Mouse (Mus musculus) midbrain, embryonic 12.5 days (tissue): ENCODE measurements around the gene Abcb1a. TPM values are rescaled to one million over a fixed set of nuclear protein-coding genes. Genes with fewer than 3 reads are reported as not detected.

ENCODE experiments used
- ATAC-seq: fragments of 200-750 bp; cut with Nextera tagmentation; 2 replicates; pipeline ENCODE4 v1.8.0; 2017; ENCODE audit warnings: low read depth, moderate TSS enrichment, moderate library complexity; ENCODE audit not compliant: low FRiP score
- H3K27ac ChIP-seq: fragments of 300-500 bp; sonication (generic); replicated peaks from 2 replicates; pipeline ENCODE4 v1.5.1; 2016; ENCODE audit warnings: mild to moderate bottlenecking
- H3K27me3 ChIP-seq: fragments of 300-500 bp; sonication (generic); 2 replicates; pipeline ENCODE4 v1.6.1; 2016; ENCODE audit warnings: mild to moderate bottlenecking
- H3K36me3 ChIP-seq: fragments of 300-500 bp; sonication (generic); 2 replicates; pipeline ENCODE4 v1.6.1; 2016
- H3K4me1 ChIP-seq: fragments of 300-500 bp; sonication (generic); 2 replicates; pipeline ENCODE4 v1.6.1; 2016
- H3K4me2 ChIP-seq: fragments of 300-500 bp; sonication (generic); replicated peaks from 2 replicates; pipeline ENCODE4 v1.6.1; 2016; ENCODE audit warnings: mild to moderate bottlenecking, moderate library complexity
- H3K4me3 ChIP-seq: fragments of 300-500 bp; sonication (generic); 2 replicates; pipeline ENCODE4 v1.5.1; 2016; ENCODE audit warnings: mild to moderate bottlenecking
- H3K9ac ChIP-seq: fragments of 300-500 bp; sonication (generic); replicated peaks from 2 replicates; pipeline ENCODE4 v1.6.1; 2016; ENCODE audit warnings: mild to moderate bottlenecking, moderate library complexity
- H3K9me3 ChIP-seq: fragments of 300-500 bp; sonication (generic); 2 replicates; pipeline ENCODE4 v1.6.1; 2016; ENCODE audit warnings: mild to moderate bottlenecking
- WGBS: fragments of 180-500 bp; shearing (Covaris S2); methylation state at CpG from one replicate; pipeline ENCODE4 v1.1.7; 2016; 5-methylcytosine and 5-hydroxymethylcytosine counted together
- polyA plus RNA-seq: library from polyadenylated mRNA; unstranded; fragments of >200 nt; fragmentation: Nextera tagmentation; extraction: Ambion mirVana; gene quantifications from 2 replicates; pipeline ENCODE4 v1.2.1, GENCODE M21; 2016

Abcb1a gene
- polyA plus RNA-seq, 1 experiment from 2014 or later: 1.0 TPM

- no peak overlapping the region for H3K4me2 ChIP-seq
- no peaks in the 10 kb centered on the region for H3K36me3 ChIP-seq
- no peaks in the 10 kb centered on the region for H3K4me1 ChIP-seq
- WGBS: 86% methylated on average over 1 of the region's 1 CpGs
- H3K4me3 ChIP-seq: no peak overlapping the region
- H3K9me3 ChIP-seq: no peaks in the 10 kb centered on the region
- no peak overlapping the region for H3K27ac ChIP-seq
- H3K9ac ChIP-seq: no peak overlapping the region
- ATAC-seq: no peak
- H3K27me3 ChIP-seq: no peaks in the 10 kb centered on the region
Observed at GRCm38 (mm10) chr5:8669606-8670005, 9.7 kb downstream of the Abcb1a start.

- H3K9ac ChIP-seq: no peak overlapping the region
- H3K4me2 ChIP-seq: no peak overlapping the region
- no peak overlapping the region for H3K27ac ChIP-seq
- no peak for ATAC-seq
- H3K27me3 ChIP-seq: no peaks in the 10 kb centered on the region
- H3K4me1 ChIP-seq: no peaks in the 10 kb centered on the region
- WGBS: 94% methylated on average over 6 of the region's 6 CpGs
- H3K4me3 ChIP-seq: no peak overlapping the region
- H3K9me3 ChIP-seq: no peaks in the 10 kb centered on the region
- H3K36me3 ChIP-seq: no peaks in the 10 kb centered on the region
Observed at GRCm38 (mm10) chr5:8675262-8675951, 15.5 kb downstream of the Abcb1a start.

GRCm38 (mm10) chr5:8675952-8676262 is 16.0 kb downstream of the Abcb1a start:
- Histone ChIP-seq H3K27ac (no peak overlapping the region), H3K36me3 (no peaks in the 10 kb centered on the region), H3K27me3 (no peaks in the 10 kb centered on the region), H3K4me2 (no peak overlapping the region), H3K9me3 (no peaks in the 10 kb centered on the region), H3K4me3 (no peak overlapping the region), H3K9ac (no peak overlapping the region), H3K4me1 (no peaks in the 10 kb centered on the region)
- no peak for ATAC-seq
- 83% methylated on average over 1 of the region's 1 CpGs for WGBS

GRCm38 (mm10) chr5:8681166-8681565 is 21.3 kb downstream of the Abcb1a start:
- Histone ChIP-seq H3K9me3 (no peaks in the 10 kb centered on the region), H3K9ac (no peak overlapping the region), H3K27me3 (no peaks in the 10 kb centered on the region), H3K4me2 (no peak overlapping the region), H3K4me1 (no peaks in the 10 kb centered on the region), H3K27ac (no peak overlapping the region), H3K36me3 (no peaks in the 10 kb centered on the region), H3K4me3 (no peak overlapping the region)
- WGBS: 75% methylated on average over 3 of the region's 3 CpGs
- ATAC-seq: no peak

- no peak for ATAC-seq
- 97% methylated on average over 3 of the region's 3 CpGs for WGBS
- no peaks in the 10 kb centered on the region for H3K9me3 ChIP-seq
- H3K9ac ChIP-seq: no peak overlapping the region
- H3K27me3 ChIP-seq: no peaks in the 10 kb centered on the region
- H3K36me3 ChIP-seq: no peaks in the 10 kb centered on the region
- no peak overlapping the region for H3K4me2 ChIP-seq
- no peak overlapping the region for H3K4me3 ChIP-seq
- no peaks in the 10 kb centered on the region for H3K4me1 ChIP-seq
- H3K27ac ChIP-seq: no peak overlapping the region
Observed at GRCm38 (mm10) chr5:8683686-8684085, 23.8 kb downstream of the Abcb1a start.

GRCm38 (mm10) chr5:8686071-8686470 is 26.2 kb downstream of the Abcb1a start:
- Histone ChIP-seq H3K27me3 (no peaks in the 10 kb centered on the region), H3K36me3 (no peaks in the 10 kb centered on the region), H3K4me2 (no peak overlapping the region), H3K4me3 (no peak overlapping the region), H3K9ac (no peak overlapping the region), H3K4me1 (no peaks in the 10 kb centered on the region), H3K27ac (no peak overlapping the region), H3K9me3 (no peaks in the 10 kb centered on the region)
- ATAC-seq: no peak
- 76% methylated on average over 2 of the region's 2 CpGs for WGBS

- Histone ChIP-seq H3K4me3 (no peak overlapping the region), H3K4me1 (no peaks in the 10 kb centered on the region), H3K9ac (no peak overlapping the region), H3K36me3 (no peaks in the 10 kb centered on the region), H3K27ac (no peak overlapping the region), H3K9me3 (no peaks in the 10 kb centered on the region), H3K4me2 (no peak overlapping the region), H3K27me3 (no peaks in the 10 kb centered on the region)
- ATAC-seq: no peak
- 88% methylated on average over 5 of the region's 5 CpGs for WGBS
Observed at GRCm38 (mm10) chr5:8687550-8687949, 27.7 kb downstream of the Abcb1a start.

GRCm38 (mm10) chr5:8716061-8716460 is 56.2 kb downstream of the Abcb1a start:
- Histone ChIP-seq H3K4me3 (no peak overlapping the region), H3K4me2 (no peak overlapping the region), H3K9me3 (no peaks in the 10 kb centered on the region), H3K36me3 (no peaks in the 10 kb centered on the region), H3K4me1 (no peaks in the 10 kb centered on the region), H3K9ac (no peak overlapping the region), H3K27ac (no peak overlapping the region), H3K27me3 (no peaks in the 10 kb centered on the region)
- no peak for ATAC-seq

- ATAC-seq: no peak
- H3K4me2 ChIP-seq: no peak overlapping the region
- H3K27me3 ChIP-seq: no peaks in the 10 kb centered on the region
- no peaks in the 10 kb centered on the region for H3K9me3 ChIP-seq
- H3K9ac ChIP-seq: no peak overlapping the region
- WGBS: 61% methylated on average over 1 of the region's 1 CpGs
- no peaks in the 10 kb centered on the region for H3K4me1 ChIP-seq
- no peak overlapping the region for H3K27ac ChIP-seq
- no peak overlapping the region for H3K4me3 ChIP-seq
- H3K36me3 ChIP-seq: no peaks in the 10 kb centered on the region
Observed at GRCm38 (mm10) chr5:8719556-8719955, 59.7 kb downstream of the Abcb1a start.

GRCm38 (mm10) chr5:8722224-8722623 is 62.3 kb downstream of the Abcb1a start:
- Histone ChIP-seq H3K27ac (no peak overlapping the region), H3K4me3 (no peak overlapping the region), H3K4me2 (no peak overlapping the region), H3K9me3 (no peaks in the 10 kb centered on the region), H3K4me1 (no peaks in the 10 kb centered on the region), H3K36me3 (no peaks in the 10 kb centered on the region), H3K9ac (no peak overlapping the region), H3K27me3 (no peaks in the 10 kb centered on the region)
- no peak for ATAC-seq
- WGBS: 62% methylated on average over 1 of the region's 1 CpGs

GRCm38 (mm10) chr5:8722867-8723266 is 63.0 kb downstream of the Abcb1a start:
- WGBS: 86% methylated on average over 5 of the region's 5 CpGs
- no peak for ATAC-seq
- Histone ChIP-seq H3K36me3 (no peaks in the 10 kb centered on the region), H3K9me3 (no peaks in the 10 kb centered on the region), H3K27ac (no peak overlapping the region), H3K4me3 (no peak overlapping the region), H3K9ac (no peak overlapping the region), H3K4me2 (no peak overlapping the region), H3K4me1 (no peaks in the 10 kb centered on the region), H3K27me3 (no peaks in the 10 kb centered on the region)

GRCm38 (mm10) chr5:8727760-8728159 is 67.9 kb downstream of the Abcb1a start:
- H3K27ac ChIP-seq: no peak overlapping the region
- WGBS: 59% methylated on average over 4 of the region's 4 CpGs
- ATAC-seq: no peak
- no peaks in the 10 kb centered on the region for H3K27me3 ChIP-seq
- H3K9ac ChIP-seq: no peak overlapping the region
- no peaks in the 10 kb centered on the region for H3K9me3 ChIP-seq
- no peaks in the 10 kb centered on the region for H3K36me3 ChIP-seq
- H3K4me1 ChIP-seq: no peaks in the 10 kb centered on the region
- H3K4me2 ChIP-seq: no peak overlapping the region
- no peak overlapping the region for H3K4me3 ChIP-seq

GRCm38 (mm10) chr5:8732639-8733038 is 72.8 kb downstream of the Abcb1a start:
- Histone ChIP-seq H3K27me3 (no peaks in the 10 kb centered on the region), H3K4me2 (no peak overlapping the region), H3K36me3 (no peaks in the 10 kb centered on the region), H3K9ac (no peak overlapping the region), H3K4me3 (no peak overlapping the region), H3K4me1 (no peaks in the 10 kb centered on the region), H3K9me3 (no peaks in the 10 kb centered on the region), H3K27ac (no peak overlapping the region)
- no peak for ATAC-seq
